Mouse (Mus musculus): ENCODE results near the gene Sco2.

- TF ChIP-seq ZC3H11A (IDR thresholded peaks at IDR 0.05; ENCODE audit: borderline replicate concordance, low read depth, low read length) (no peak), CHD2 (IDR thresholded peaks at IDR 0.05; ENCODE audit: low read depth, low read length) (no peak), ZNF384 (IDR thresholded peaks at IDR 0.05; ENCODE audit: low read depth, low read length) (no peak), HCFC1 (IDR thresholded peaks at IDR 0.05; ENCODE audit: borderline replicate concordance, insufficient read depth, low read length) (no peak), MAFK (IDR thresholded peaks at IDR 0.05; ENCODE audit: insufficient read depth, low read depth, low read length) (no peak)
These were observed 33.5 kb downstream of the Sco2 start for GRCm38 (mm10) chr15:89340136-89340535.

All from ES-E14 (cell line).